Mouse (Mus musculus) forebrain, embryonic 14.5 days (tissue): ENCODE data around the gene Sh3bgrl2. TPM values are rescaled to one million over a fixed set of nuclear protein-coding genes. Genes with fewer than 3 reads are reported as not detected.

Experiments used
- ATAC-seq: fragments of 200-750 bp; cut with Nextera tagmentation; 2 replicates; pipeline ENCODE4 v1.8.0; 2017; ENCODE audit warnings: mild to moderate bottlenecking, moderate library complexity
- DNase-seq: peaks from one replicate; pipeline ENCODE4 v3.0.0-alpha.2; 2015; ENCODE audit warnings: low spot score
- H3K27ac ChIP-seq: fragments of 300-500 bp; sonication (generic); 2 replicates; pipeline ENCODE4 v1.5.1; 2014; ENCODE audit warnings: low read depth, mild to moderate bottlenecking, control low read depth, low read length, moderate library complexity
- H3K27me3 ChIP-seq: fragments of 300-500 bp; sonication (generic); replicated peaks from 2 replicates; pipeline ENCODE4 v1.6.1; 2014; ENCODE audit warnings: low read length, control low read depth, mixed read lengths; ENCODE audit not compliant: control insufficient read depth, insufficient read depth
- H3K36me3 ChIP-seq: fragments of 300-500 bp; sonication (generic); 2 replicates; pipeline ENCODE4 v1.6.1; 2014; ENCODE audit warnings: low read length, control low read depth; ENCODE audit not compliant: control insufficient read depth, insufficient read depth
- H3K4me1 ChIP-seq: fragments of 300-500 bp; sonication (generic); 2 replicates; pipeline ENCODE4 v1.6.1; 2014; ENCODE audit warnings: antibody characterized with exemption, low read length, control low read depth; ENCODE audit not compliant: control insufficient read depth, insufficient read depth
- H3K4me2 ChIP-seq: fragments of 300-500 bp; sonication (generic); 2 replicates; pipeline ENCODE4 v1.6.1; 2014; ENCODE audit warnings: mild to moderate bottlenecking, control low read depth, low read length
- H3K4me3 ChIP-seq: fragments of 300-500 bp; sonication (generic); 2 replicates; pipeline ENCODE4 v1.5.1; 2014; ENCODE audit warnings: low read depth, low read length, control low read depth
- H3K9ac ChIP-seq: fragments of 300-500 bp; sonication (generic); 2 replicates; pipeline ENCODE4 v1.6.1; 2014; ENCODE audit warnings: mild to moderate bottlenecking, low read length, control low read depth, moderate library complexity
- H3K9me3 ChIP-seq: fragments of 300-500 bp; sonication (generic); replicated peaks from 2 replicates; pipeline ENCODE4 v1.6.1; 2016; ENCODE audit warnings: low read length, control low read depth, mixed read lengths; ENCODE audit not compliant: control insufficient read depth
- WGBS: fragments of 180-500 bp; shearing (Covaris S2); extraction: QIAGEN DNeasy Blood & Tissue Kit; methylation state at CpG from one replicate; pipeline ENCODE4 v1.1.7; 2014; 5-methylcytosine and 5-hydroxymethylcytosine counted together
- polyA plus RNA-seq: library from polyadenylated mRNA; unstranded; fragments of >200 nt; fragmentation: Nextera tagmentation; extraction: Ambion mirVana; gene quantifications from 2 replicates; pipeline ENCODE4 v1.2.1, GENCODE M21; 2014

The Sh3bgrl2 gene
- polyA plus RNA-seq, 1 experiment from 2014 or later, result 26.3 TPM

- no peak for ATAC-seq
- H3K9me3 ChIP-seq, result no peaks in the 10 kb centered on the region
- no peaks in the 10 kb centered on the region for H3K36me3 ChIP-seq
Measured at GRCm38 (mm10) chr9:83539809-83540491, 8.2 kb upstream of the Sh3bgrl2 start.

GRCm38 (mm10) chr9:83540492-83540857 lies 7.7 kb upstream of the Sh3bgrl2 start:
- Histone ChIP-seq H3K36me3 (no peaks in the 10 kb centered on the region), H3K4me1 (peaks cover 7% of the 10 kb centered on the region; the same call in 1 of the 2 replicates), H3K9ac (no peak overlapping the region), H3K4me3 (no peak overlapping the region), H3K9me3 (no peaks in the 10 kb centered on the region), H3K4me2 (no peak overlapping the region), H3K27me3 (no peaks in the 10 kb centered on the region), H3K27ac (no peak overlapping the region)
- no peak for ATAC-seq
- no peak for DNase-seq
- 91% methylated on average over 4 of the region's 4 CpGs for WGBS

More at GRCm38 (mm10) chr9:83539809-83540491, 8.2 kb upstream of the Sh3bgrl2 start:
- H3K4me1 ChIP-seq, result peaks cover 7% of the 10 kb centered on the region; the same call in 1 of the 2 replicates
- no peak overlapping the region for H3K4me3 ChIP-seq
- H3K9ac ChIP-seq, result no peak overlapping the region
- 94% methylated on average over 14 of the region's 14 CpGs for WGBS
- no peak overlapping the region for H3K27ac ChIP-seq
- no peak overlapping the region for H3K4me2 ChIP-seq
- no peak for DNase-seq
- H3K27me3 ChIP-seq, result no peaks in the 10 kb centered on the region

DNA sequence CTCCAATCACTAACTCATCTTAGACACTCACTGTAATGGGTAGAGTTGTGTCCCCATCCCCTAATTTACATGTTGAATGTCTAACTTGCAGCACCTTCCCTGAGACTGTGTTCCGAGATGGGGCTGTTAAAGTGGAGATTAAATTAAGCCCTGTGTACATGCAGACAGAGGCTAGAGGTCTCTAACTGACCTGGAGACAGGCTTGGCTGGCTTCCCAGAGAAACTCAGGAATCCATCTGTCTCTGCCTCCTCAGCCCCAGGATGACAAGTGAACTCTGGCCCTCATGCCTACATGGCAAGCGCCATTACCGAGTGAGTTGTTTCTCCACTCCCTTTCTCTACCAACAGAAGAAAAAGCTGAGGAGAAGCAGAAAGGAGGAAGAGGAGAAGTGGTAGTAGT lies 7.2 kb upstream of the Sh3bgrl2 start:
- ATAC-seq, result no peak
- no peak overlapping the region for H3K4me2 ChIP-seq

DNA sequence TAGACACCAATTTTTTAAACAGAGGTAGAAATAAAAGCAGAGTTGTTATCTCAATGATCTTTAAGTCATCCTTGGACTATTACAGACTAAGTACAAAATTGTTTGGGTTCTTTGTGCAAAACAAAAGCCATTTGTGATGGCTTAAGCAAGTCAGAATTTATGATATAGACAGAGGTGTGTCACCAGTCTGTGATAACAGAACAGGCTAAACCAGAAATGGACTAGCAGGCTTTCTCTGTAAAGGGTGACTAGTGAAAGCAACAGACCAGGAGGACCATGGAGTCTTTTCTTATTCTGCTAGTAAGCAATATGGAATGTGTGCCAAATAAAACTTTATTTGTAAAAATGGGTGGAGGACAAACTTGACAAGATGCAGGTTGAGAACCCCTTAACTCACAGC lies 2.9 kb upstream of the Sh3bgrl2 start:
- no peak overlapping the region for H3K4me3 ChIP-seq
- no peak overlapping the region for H3K27ac ChIP-seq
- DNase-seq (no peak), ATAC-seq (no peak)
- no peaks in the 10 kb centered on the region for H3K27me3 ChIP-seq
- no peaks in the 10 kb centered on the region for H3K9me3 ChIP-seq
- H3K9ac ChIP-seq, result no peak overlapping the region
- H3K4me2 ChIP-seq, result no peak overlapping the region
- no peaks in the 10 kb centered on the region for H3K36me3 ChIP-seq
- H3K4me1 ChIP-seq, result 0 out of 2 replicates have a peak, but pooled peaks cover 2% of the 10 kb centered on the region

More for the DNA sequence above, 7.2 kb upstream of the Sh3bgrl2 start:
- peaks cover 7% of the 10 kb centered on the region; the same call in 1 of the 2 replicates for H3K4me1 ChIP-seq
- no peak overlapping the region for H3K27ac ChIP-seq
- 78% methylated on average over 3 of the region's 3 CpGs for WGBS
- H3K27me3 ChIP-seq, result no peaks in the 10 kb centered on the region
- no peaks in the 10 kb centered on the region for H3K9me3 ChIP-seq
- no peak overlapping the region for H3K9ac ChIP-seq
- H3K4me3 ChIP-seq, result no peak overlapping the region
- DNase-seq, result no peak
- no peaks in the 10 kb centered on the region for H3K36me3 ChIP-seq

GRCm38 (mm10) chr9:83546316-83546715 lies 1.8 kb upstream of the Sh3bgrl2 start:
- 92% methylated on average over 7 of the region's 7 CpGs for whole genome bisulfite sequencing
- Histone ChIP-seq H3K36me3 (no peaks in the 10 kb centered on the region), H3K4me2 (no peak overlapping the region), H3K27me3 (no peaks in the 10 kb centered on the region), H3K4me3 (no peak overlapping the region), H3K9me3 (no peaks in the 10 kb centered on the region), H3K27ac (no peak overlapping the region), H3K4me1 (0 out of 2 replicates have a peak, but pooled peaks cover 6% of the 10 kb centered on the region), H3K9ac (no peak overlapping the region)
- ATAC-seq (no peak), DNase-seq (no peak)

DNA sequence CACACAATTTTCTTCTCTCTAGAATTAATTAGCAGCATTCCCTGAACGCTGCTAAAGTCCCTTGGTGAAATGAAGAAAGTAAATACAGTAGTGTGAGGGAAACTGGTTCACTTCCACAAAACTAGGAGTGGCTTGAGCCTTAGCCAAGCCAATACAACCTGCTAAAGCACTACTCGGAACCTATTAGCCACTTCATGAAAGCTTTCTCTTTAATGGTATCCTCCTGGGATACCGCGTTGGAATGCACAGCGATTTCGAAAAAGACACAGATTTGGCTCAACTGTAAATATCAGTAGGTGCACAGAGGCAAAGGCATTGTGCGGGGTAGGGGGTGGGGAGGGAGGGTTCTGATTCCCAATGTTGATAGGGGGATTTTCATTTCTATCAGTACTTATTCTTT lies 898 bp upstream of the Sh3bgrl2 start:
- Histone ChIP-seq H3K27me3 (no peaks in the 10 kb centered on the region), H3K4me2 (no peak overlapping the region), H3K36me3 (no peaks in the 10 kb centered on the region), H3K9ac (no peak overlapping the region), H3K9me3 (no peaks in the 10 kb centered on the region), H3K4me1 (0 out of 2 replicates have a peak, but pooled peaks cover 7% of the 10 kb centered on the region), H3K4me3 (no peak overlapping the region), H3K27ac (no peak overlapping the region)
- DNase-seq, result peak; percentile 28
- 41% methylated on average over 7 of the region's 7 CpGs for WGBS
- no peak for ATAC-seq

DNA sequence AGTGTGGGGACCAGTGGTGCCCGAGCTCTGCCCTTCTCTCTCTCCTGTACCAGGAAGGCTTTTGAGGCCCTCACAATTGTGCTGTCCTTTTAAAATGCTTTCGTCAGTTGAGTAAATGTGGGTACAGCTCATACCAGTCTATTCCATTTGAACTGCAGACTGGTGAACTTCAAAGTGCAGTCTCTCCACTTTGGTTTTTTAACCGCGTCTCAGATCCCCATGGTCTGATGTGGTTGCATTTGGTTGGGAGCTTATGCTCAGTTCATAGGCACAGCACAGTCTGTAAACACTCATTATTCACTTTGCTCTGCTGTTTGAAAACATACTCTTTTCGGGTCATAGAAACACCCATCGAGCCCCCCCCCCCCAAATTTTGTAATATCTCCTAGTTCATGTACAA lies 1.7 kb downstream of the Sh3bgrl2 start:
- no peak for ATAC-seq
- 89% methylated on average over 6 of the region's 6 CpGs for WGBS
- Histone ChIP-seq H3K27me3 (no peaks in the 10 kb centered on the region), H3K4me2 (no peak overlapping the region; the same call in 1 of the 2 replicates), H3K9me3 (no peaks in the 10 kb centered on the region), H3K4me1 (0 out of 2 replicates have a peak, but pooled peaks cover 7% of the 10 kb centered on the region), H3K36me3 (no peaks in the 10 kb centered on the region), H3K9ac (no peak overlapping the region), H3K27ac (no peak overlapping the region), H3K4me3 (no peak overlapping the region)
- DNase-seq, result no peak

GRCm38 (mm10) chr9:83551116-83551515 lies 3.0 kb downstream of the Sh3bgrl2 start:
- Histone ChIP-seq H3K4me1 (0 out of 2 replicates have a peak, but pooled peaks cover 7% of the 10 kb centered on the region), H3K36me3 (no peaks in the 10 kb centered on the region), H3K9ac (no peak overlapping the region), H3K27ac (no peak overlapping the region), H3K4me3 (no peak overlapping the region), H3K4me2 (no peak overlapping the region), H3K27me3 (no peaks in the 10 kb centered on the region), H3K9me3 (no peaks in the 10 kb centered on the region)
- ATAC-seq, result no peak
- 82% methylated on average over 7 of the region's 7 CpGs for WGBS
- DNase-seq, result no peak

- H3K9me3 ChIP-seq, result no peaks in the 10 kb centered on the region
- no peak overlapping the region for H3K4me3 ChIP-seq
- no peak overlapping the region for H3K27ac ChIP-seq
- ATAC-seq, result no peak
- H3K4me1 ChIP-seq, result peaks cover 11% of the 10 kb centered on the region; the same call in 1 of the 2 replicates
- no peaks in the 10 kb centered on the region for H3K36me3 ChIP-seq
- no peak for DNase-seq
- no peak overlapping the region for H3K4me2 ChIP-seq
- WGBS, result 87% methylated on average over 6 of the region's 6 CpGs
- no peaks in the 10 kb centered on the region for H3K27me3 ChIP-seq
- H3K9ac ChIP-seq, result no peak overlapping the region
Measured at GRCm38 (mm10) chr9:83551632-83552031, 3.5 kb downstream of the Sh3bgrl2 start.
